Mouse (Mus musculus) liver, adult 2 months (tissue): ENCODE measurements around the gene Evx2. TPM values are rescaled to one million over a fixed set of nuclear protein-coding genes. Genes with fewer than 3 reads are reported as not detected.

Experiments
- DNase-seq: peaks from one replicate; pipeline ENCODE4 v3.0.0-alpha.2; 2011; ENCODE audit warnings: low read depth, low spot score; ENCODE audit errors: extremely low read depth
- H3K27ac ChIP-seq: fragments of 200-500 bp; replicated peaks from 2 replicates; pipeline ENCODE4 v1.5.1; 2012; ENCODE audit warnings: low read depth, mild to moderate bottlenecking, control low read depth, inconsistent platforms, low read length; ENCODE audit not compliant: insufficient read depth
- H3K27me3 ChIP-seq: fragments of 200-500 bp; 2 replicates; pipeline ENCODE4 v1.6.1; 2012; ENCODE audit warnings: mild to moderate bottlenecking, moderate library complexity, low read length, inconsistent platforms; ENCODE audit not compliant: control insufficient read depth, insufficient read depth
- H3K36me3 ChIP-seq: fragments of 200-500 bp; 2 replicates; pipeline ENCODE4 v1.6.1; 2012; ENCODE audit warnings: low read length, inconsistent platforms; ENCODE audit not compliant: control insufficient read depth, insufficient read depth
- H3K4me1 ChIP-seq: fragments of 200-500 bp; 2 replicates; pipeline ENCODE4 v1.6.1; 2011; ENCODE audit warnings: low read length; ENCODE audit not compliant: control insufficient read depth, insufficient read depth
- H3K4me3 ChIP-seq: fragments of 200-500 bp; 2 replicates; pipeline ENCODE4 v1.5.1; 2011; ENCODE audit warnings: low read depth, mild to moderate bottlenecking, control low read depth, low read length, moderate library complexity; ENCODE audit not compliant: insufficient read depth
- H3K79me2 ChIP-seq: fragments of 200-500 bp; 2 replicates; pipeline ENCODE4 v1.6.1; 2012; ENCODE audit warnings: inconsistent platforms, mild to moderate bottlenecking, low read length, moderate library complexity; ENCODE audit not compliant: control insufficient read depth, insufficient read depth
- H3K9ac ChIP-seq: fragments of 200-500 bp; 2 replicates; pipeline ENCODE4 v1.6.1; 2012; ENCODE audit warnings: low read depth, mild to moderate bottlenecking, control low read depth, inconsistent platforms, low read length
- CTCF ChIP-seq: fragments of 200-500 bp; IDR thresholded peaks from 2 replicates; pipeline ENCODE4 v1.5.1; 2011; ENCODE audit warnings: low read depth, low read length, control low read depth
- POLR2A ChIP-seq: fragments of 200-500 bp; IDR thresholded peaks from 2 replicates; pipeline ENCODE4 v1.6.1; 2011; ENCODE audit warnings: low read length, control low read depth; ENCODE audit not compliant: insufficient read depth; ENCODE audit errors: extremely low read depth
- WGBS: fragments of 180-500 bp; shearing (Covaris S2); methylation state at CpG from one replicate; pipeline ENCODE4 v1.1.7; 2018; 5-methylcytosine and 5-hydroxymethylcytosine counted together
- polyA plus RNA-seq: library from polyadenylated mRNA; depleted of rRNA; stranded (reverse); fragments of >200 nt; gene quantifications from 2 replicates; pipeline ENCODE4 v1.2.3, GENCODE M21; 2012; rRNA removed
- total RNA-seq: library from RNA; depleted of rRNA; stranded (reverse); fragments of >200 nt; gene quantifications from 2 replicates; pipeline ENCODE4 v1.2.3, GENCODE M21; 2014; rRNA removed

Gene Evx2
- total and polyA plus RNA-seq, 2 experiments = not detected

GRCm38 (mm10) chr2:74609350-74609749 lies 50.0 kb downstream of the Evx2 start:
- H3K79me2 ChIP-seq = no peaks in the 10 kb centered on the region
- no peaks in the 10 kb centered on the region for H3K36me3 ChIP-seq
- no peak overlapping the region for H3K27ac ChIP-seq
- H3K4me3 ChIP-seq = no peak overlapping the region
- no peaks in the 10 kb centered on the region for H3K27me3 ChIP-seq
- no peak overlapping the region for H3K9ac ChIP-seq
- no peaks in the 10 kb centered on the region for H3K4me1 ChIP-seq
- no peak for DNase-seq
- TF ChIP-seq POLR2A (no peak), CTCF (no peak)

GRCm38 (mm10) chr2:74606087-74606760 lies 53.1 kb downstream of the Evx2 start:
- no peak overlapping the region for H3K27ac ChIP-seq
- H3K36me3 ChIP-seq = no peaks in the 10 kb centered on the region
- no peak for TF ChIP-seq POLR2A
- TF ChIP-seq CTCF = no peak
- H3K4me1 ChIP-seq = no peaks in the 10 kb centered on the region
- DNase-seq = no peak
- no peak overlapping the region for H3K4me3 ChIP-seq
- H3K27me3 ChIP-seq = no peaks in the 10 kb centered on the region
- no peaks in the 10 kb centered on the region for H3K79me2 ChIP-seq
- WGBS = 78% methylated on average over 5 of the region's 5 CpGs
- no peak overlapping the region for H3K9ac ChIP-seq

GRCm38 (mm10) chr2:74604011-74604410 lies 55.3 kb downstream of the Evx2 start:
- TF ChIP-seq POLR2A (no peak), CTCF (no peak)
- no peak overlapping the region for H3K4me3 ChIP-seq
- H3K9ac ChIP-seq = no peak overlapping the region
- no peak for DNase-seq
- WGBS = 64% methylated on average over 3 of the region's 3 CpGs
- H3K27ac ChIP-seq = no peak overlapping the region
- no peaks in the 10 kb centered on the region for H3K79me2 ChIP-seq
- H3K36me3 ChIP-seq = no peaks in the 10 kb centered on the region
- no peaks in the 10 kb centered on the region for H3K4me1 ChIP-seq
- H3K27me3 ChIP-seq = no peaks in the 10 kb centered on the region

Other genes starting within 250 kb of the Evx2 start
- 6.4 and 8.3 TPM in 2 replicates for gene Lnpk, start 80.1 kb downstream of the Evx2 start, total RNA-seq
- 1.8 and 1.9 TPM in 2 replicates for gene Lnpk, start 80.1 kb downstream of the Evx2 start, polyA plus RNA-seq
- not detected in 2 replicates for gene Hoxd13, start 8.8 kb upstream of the Evx2 start, total RNA-seq
- gene Hoxd13, start 8.8 kb upstream of the Evx2 start, polyA plus RNA-seq = not detected in 2 replicates
- not detected in 2 replicates for gene Hoxd12, start 15.5 kb upstream of the Evx2 start, total RNA-seq
- not detected in 2 replicates for gene Hoxd12, start 15.5 kb upstream of the Evx2 start, polyA plus RNA-seq
- not detected in 2 replicates for gene Hoxd11, start 20.0 kb upstream of the Evx2 start, total RNA-seq
- gene Hoxd11, start 20.0 kb upstream of the Evx2 start, polyA plus RNA-seq = not detected in 2 replicates
- not detected in 2 replicates for gene Hoxd10, start 32.4 kb upstream of the Evx2 start, total RNA-seq
- gene Hoxd10, start 32.4 kb upstream of the Evx2 start, polyA plus RNA-seq = not detected in 2 replicates
- not detected in 2 replicates for gene Hoxd9, start 38.2 kb upstream of the Evx2 start, total RNA-seq
- gene Hoxd9, start 38.2 kb upstream of the Evx2 start, polyA plus RNA-seq = not detected in 2 replicates
- 0.07 TPM in 1 of 2 replicates, not detected in the other for gene Hoxd8, start 45.1 kb upstream of the Evx2 start, total RNA-seq
- gene Hoxd8, start 45.1 kb upstream of the Evx2 start, polyA plus RNA-seq = 0.06 TPM in 1 of 2 replicates, not detected in the other
- not detected in 2 replicates for gene Hoxd3, start 52.4 kb upstream of the Evx2 start, total RNA-seq
- gene Hoxd3, start 52.4 kb upstream of the Evx2 start, polyA plus RNA-seq = not detected in 2 replicates
- gene Hoxd4, start 52.4 kb upstream of the Evx2 start, total RNA-seq = 0.09 and 0.13 TPM in 2 replicates
- gene Hoxd4, start 52.4 kb upstream of the Evx2 start, polyA plus RNA-seq = 0.05 TPM in 1 of 2 replicates, not detected in the other
- not detected in 2 replicates for gene Gm28230, start 67.2 kb upstream of the Evx2 start, total RNA-seq
- not detected in 2 replicates for gene Gm28230, start 67.2 kb upstream of the Evx2 start, polyA plus RNA-seq
- not detected in 2 replicates for gene Hoxd1, start 103.4 kb upstream of the Evx2 start, total RNA-seq
- not detected in 2 replicates for gene Hoxd1, start 103.4 kb upstream of the Evx2 start, polyA plus RNA-seq
- gene Mtx2, start 166.2 kb upstream of the Evx2 start, total RNA-seq = 51.7 and 66.2 TPM in 2 replicates
- gene Mtx2, start 166.2 kb upstream of the Evx2 start, polyA plus RNA-seq = 43.0 and 52.1 TPM in 2 replicates